Mouse (Mus musculus) thymus, adult 2 months (tissue): Measurements from ENCODE around the gene Sema4d. TPM values are rescaled to one million over a fixed set of nuclear protein-coding genes. Genes with fewer than 3 reads are reported as not detected.
A peak's percentile ranks its signal among the peaks of the same experiment; 100 is the strongest.

Experiments
- DNase-seq: peaks from one replicate; pipeline ENCODE4 v3.0.0; 2021
- H3K27ac ChIP-seq: fragments of 200-500 bp; 2 replicates; pipeline ENCODE4 v1.5.1; 2012; ENCODE audit warnings: low read length, control low read depth; ENCODE audit not compliant: control insufficient read depth, insufficient read depth
- H3K27me3 ChIP-seq: fragments of 200-500 bp; 2 replicates; pipeline ENCODE4 v1.6.1; 2012; ENCODE audit warnings: mild to moderate bottlenecking, low read length, moderate library complexity, mixed read lengths; ENCODE audit not compliant: control insufficient read depth, insufficient read depth
- H3K36me3 ChIP-seq: fragments of 200-500 bp; 2 replicates; pipeline ENCODE4 v1.6.1; 2012; ENCODE audit warnings: mild to moderate bottlenecking, low read length, moderate library complexity; ENCODE audit not compliant: control insufficient read depth, insufficient read depth
- H3K4me1 ChIP-seq: fragments of 200-500 bp; replicated peaks from 2 replicates; pipeline ENCODE4 v1.6.1; 2012; ENCODE audit warnings: low read length; ENCODE audit not compliant: control insufficient read depth, insufficient read depth
- H3K4me3 ChIP-seq: fragments of 200-500 bp; 2 replicates; pipeline ENCODE4 v1.5.1; 2012; ENCODE audit warnings: mild to moderate bottlenecking, low read length, control low read depth, moderate library complexity; ENCODE audit not compliant: control insufficient read depth, insufficient read depth
- CTCF ChIP-seq: fragments of 200-500 bp; IDR thresholded peaks from 2 replicates; pipeline ENCODE4 v1.5.1; 2012; ENCODE audit warnings: mild to moderate bottlenecking, control low read depth, low read length, moderate library complexity, borderline replicate concordance; ENCODE audit not compliant: control insufficient read depth, poor library complexity, insufficient read depth; ENCODE audit errors: extremely low read depth
- POLR2A ChIP-seq: fragments of 200-500 bp; IDR thresholded peaks from 2 replicates; pipeline ENCODE4 v1.6.1; 2012; ENCODE audit warnings: mild to moderate bottlenecking, low read length, control low read depth, moderate library complexity; ENCODE audit not compliant: control insufficient read depth, poor library complexity, insufficient read depth; ENCODE audit errors: extremely low read depth
- WGBS: fragments of 180-500 bp; shearing (Covaris S2); methylation state at CpG from one replicate; pipeline ENCODE4 v1.1.7; 2018; 5-methylcytosine and 5-hydroxymethylcytosine counted together
- polyA plus RNA-seq: library from polyadenylated mRNA; depleted of rRNA; stranded (reverse); fragments of >200 nt; gene quantifications from 2 replicates; pipeline ENCODE4 v1.2.3, GENCODE M21; 2012

The Sema4d gene
- polyA plus RNA-seq, 1 experiment = 156 TPM

GRCm38 (mm10) chr13:51763019-51763698 is 30.4 kb downstream of the Sema4d start:
- Histone ChIP-seq H3K4me3 (peak overlapping the region; percentile 43), H3K27ac (peak overlapping the region; percentile 93), H3K4me1 (peaks cover 83% of the 10 kb centered on the region), H3K36me3 (peaks cover 7% of the 10 kb centered on the region), H3K27me3 (no peaks in the 10 kb centered on the region)
- WGBS = 19% methylated on average over 12 of the region's 12 CpGs
- TF ChIP-seq POLR2A (peak; percentile 66), CTCF (no peak)
- DNase-seq = peak; percentile 80

- peaks cover 83% of the 10 kb centered on the region for H3K4me1 ChIP-seq
- no peak overlapping the region for H3K4me3 ChIP-seq
- 94% methylated on average over 10 of the region's 10 CpGs for WGBS
- H3K27ac ChIP-seq = peak overlapping the region; percentile 93
- no peak for TF ChIP-seq POLR2A
- no peak for TF ChIP-seq CTCF
- H3K27me3 ChIP-seq = no peaks in the 10 kb centered on the region
- DNase-seq = no peak
- peaks cover 7% of the 10 kb centered on the region for H3K36me3 ChIP-seq
Measured at GRCm38 (mm10) chr13:51761186-51761813, 32.2 kb downstream of the Sema4d start.

- 62% methylated on average over 6 of the region's 6 CpGs for WGBS
- Histone ChIP-seq H3K4me1 (peaks cover 85% of the 10 kb centered on the region), H3K27ac (peak overlapping the region; percentile 98)
Measured at GRCm38 (mm10) chr13:51759256-51759987, 34.1 kb downstream of the Sema4d start.

GRCm38 (mm10) chr13:51758428-51758827 is 35.1 kb downstream of the Sema4d start:
- H3K27ac ChIP-seq = peak overlapping the region; percentile 98
- peaks cover 7% of the 10 kb centered on the region for H3K36me3 ChIP-seq
- no peak overlapping the region for H3K4me3 ChIP-seq
- TF ChIP-seq CTCF (no peak), POLR2A (no peak)
- DNase-seq = no peak
- H3K27me3 ChIP-seq = no peaks in the 10 kb centered on the region
- 91% methylated on average over 9 of the region's 9 CpGs for WGBS
- H3K4me1 ChIP-seq = peaks cover 90% of the 10 kb centered on the region

More at GRCm38 (mm10) chr13:51759256-51759987, 34.1 kb downstream of the Sema4d start:
- Histone ChIP-seq H3K4me3 (no peak overlapping the region), H3K27me3 (no peaks in the 10 kb centered on the region), H3K36me3 (peaks cover 7% of the 10 kb centered on the region)
- peak; percentile 67 for DNase-seq
- TF ChIP-seq POLR2A = no peak
- no peak for TF ChIP-seq CTCF

GRCm38 (mm10) chr13:51757099-51757498 is 36.4 kb downstream of the Sema4d start:
- Histone ChIP-seq H3K36me3 (no peaks in the 10 kb centered on the region; the same call in 1 of the 2 replicates), H3K4me3 (no peak overlapping the region), H3K27me3 (no peaks in the 10 kb centered on the region), H3K4me1 (peaks cover 90% of the 10 kb centered on the region), H3K27ac (peak overlapping the region; percentile 98)
- no peak for DNase-seq
- WGBS = 15% methylated on average over 2 of the region's 2 CpGs
- TF ChIP-seq POLR2A (no peak), CTCF (no peak)

GRCm38 (mm10) chr13:51756563-51756962 is 37.0 kb downstream of the Sema4d start:
- 6% methylated on average over 3 of the region's 3 CpGs for WGBS
- Histone ChIP-seq H3K27me3 (no peaks in the 10 kb centered on the region), H3K36me3 (no peaks in the 10 kb centered on the region), H3K4me3 (peak overlapping the region; percentile 24), H3K27ac (peak overlapping the region; percentile 98), H3K4me1 (peaks cover 87% of the 10 kb centered on the region)
- no peak for TF ChIP-seq CTCF
- TF ChIP-seq POLR2A = peak; percentile 28; the same call in 1 of the 2 replicates
- DNase-seq = peak; percentile 61
